Mouse (Mus musculus): ENCODE data around the gene Sh2d2a. TPM values are rescaled to one million over a fixed set of nuclear protein-coding genes. Genes with fewer than 3 reads are reported as not detected.

Gene Sh2d2a
- total and polyA plus RNA-seq, 3 experiments, result 23.2 to 66.8 (median 39.2) TPM

DNA sequence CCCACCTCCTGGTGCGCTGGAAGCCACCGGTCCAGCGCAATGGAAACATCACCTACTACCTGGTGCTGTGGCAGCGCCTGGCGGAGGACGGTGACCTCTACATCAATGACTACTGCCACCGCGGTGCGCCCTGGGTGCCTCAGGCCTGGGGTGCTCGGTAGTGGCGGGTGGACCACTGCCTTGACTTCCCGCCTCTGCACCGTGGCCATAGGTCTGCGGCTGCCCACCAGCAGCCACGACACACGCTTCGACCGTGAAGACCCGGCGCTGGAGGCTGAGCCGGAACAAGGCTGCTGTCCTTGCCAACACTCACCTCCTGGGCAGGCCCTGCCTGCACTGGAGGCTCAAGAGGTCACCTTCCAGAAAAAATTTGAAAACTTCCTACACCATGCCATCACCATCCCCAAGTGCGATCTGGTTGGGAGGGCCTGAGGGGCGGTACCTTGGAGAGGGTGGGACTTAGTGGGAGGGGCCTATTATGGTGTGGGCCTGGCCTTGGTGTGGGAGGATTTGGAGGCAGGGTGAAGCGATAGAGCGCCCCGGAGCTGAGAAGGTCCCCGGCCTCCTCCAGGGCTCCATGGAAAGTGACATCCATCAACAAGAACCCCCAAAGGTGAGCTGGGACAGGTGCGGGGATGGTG, 37.1 kb upstream of the Sh2d2a start:
- Histone ChIP-seq H3K79me2 (replicated peaks; ENCODE audit: control insufficient read depth, extremely low read depth, insufficient read depth, poor library complexity, severe bottlenecking) (no peaks in the 10 kb centered on the region), H3K4me3 (replicated peaks in 1 of 3; ENCODE audit: low read depth in 2 of 3, low read length in 2 of 3, poor library complexity in 1 of 3) (no peak overlapping the region), H3K9me3 (replicated peaks; ENCODE audit: low read length) (no peaks in the 10 kb centered on the region), H3K27me3 (replicated peaks) (peaks cover 93% of the 10 kb centered on the region), H3K9ac (ENCODE audit: insufficient read depth, low read depth) (no peak overlapping the region), H3K27ac (ENCODE audit: insufficient read depth, low read depth) (no peak overlapping the region), H3K4me1 (ENCODE audit: control insufficient read depth in 1 of 2, insufficient read depth in 2 of 2) (peaks cover 0 to 4% of the 10 kb centered on the region in 2 experiments; a peak in 2 of 4 replicates), H3K4me2 (ENCODE audit: insufficient read depth, low read depth, poor library complexity, severe bottlenecking) (no peak overlapping the region), H3K36me3 (replicated peaks in 1 of 2; ENCODE audit: control insufficient read depth in 1 of 2, insufficient read depth in 1 of 2, low read length in 1 of 2) (no peaks in the 10 kb centered on the region)
- no peak for DNase-seq (ENCODE audit: extremely low read depth)
- no peak for TF ChIP-seq HCFC1 (IDR thresholded peaks at IDR 0.05; ENCODE audit: low read depth, low read length)
- TF ChIP-seq MYC (IDR thresholded peaks at IDR 0.05; ENCODE audit: low read depth, low read length), result no peak
- no peak for TF ChIP-seq USF1 (IDR thresholded peaks at IDR 0.05; ENCODE audit: low read depth, low read length)
- no peak for TF ChIP-seq NRF1 (IDR thresholded peaks at IDR 0.05; ENCODE audit: low read depth, low read length)
- no peak for TF ChIP-seq IRF4 (IDR thresholded peaks at IDR 0.05; ENCODE audit: low read depth, low read length)
- no peak for TF ChIP-seq POLR2A (IDR thresholded peaks at IDR 0.05; ENCODE audit: low read depth, low read length)
- no peak for TF ChIP-seq GABPA (IDR thresholded peaks at IDR 0.05; ENCODE audit: insufficient replicate concordance, low read depth, low read length)
- TF ChIP-seq POLR2AphosphoS2 (IDR thresholded peaks at IDR 0.05; ENCODE audit: low read depth, low read length), result no peak
- no peak for TF ChIP-seq MEF2A (IDR thresholded peaks at IDR 0.05; ENCODE audit: borderline replicate concordance, low read depth, low read length)
- TF ChIP-seq ELF1 (IDR thresholded peaks at IDR 0.05; ENCODE audit: low read depth, low read length), result no peak
- TF ChIP-seq CHD1 (IDR thresholded peaks at IDR 0.05; ENCODE audit: low read depth, low read length), result no peak
- TF ChIP-seq TBP (conservative IDR thresholded peaks at IDR 0.05; ENCODE audit: low read depth, low read length), result no peak
- in situ Hi-C loops (cut with MboI; ENCODE audit: low pct_ligation_motif_present, low pct_unique_long_range_greater_than_20kb, low sequenced_read_pairs), result no loop called here
- dilution Hi-C loops (cut with MboI; ENCODE audit: extremely low pct_ligation_motif_present, extremely low pct_unique_long_range_greater_than_20kb, low sequenced_read_pairs), result no loop called here

DNA sequence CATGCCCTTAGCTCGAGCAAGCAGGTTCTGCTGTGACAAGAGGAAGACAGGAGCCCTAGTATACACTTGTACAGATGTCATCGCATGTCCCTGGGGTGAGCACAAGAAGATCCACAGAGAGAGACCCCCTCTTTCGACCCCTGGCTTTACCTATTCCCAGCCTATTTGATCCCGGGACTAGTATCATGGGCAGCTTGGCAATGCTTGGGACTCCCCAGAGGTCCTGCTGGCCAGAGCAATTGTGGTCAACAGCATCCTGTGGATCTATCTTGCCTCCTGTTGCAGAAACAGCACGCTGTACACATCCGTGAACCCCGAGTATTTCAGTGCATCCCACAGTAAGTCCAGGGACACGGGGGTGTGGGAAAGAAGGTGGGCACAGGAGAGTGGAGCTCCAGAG, 35.3 kb upstream of the Sh2d2a start:
- Histone ChIP-seq H3K79me2 (replicated peaks; ENCODE audit: control insufficient read depth, extremely low read depth, insufficient read depth, poor library complexity, severe bottlenecking) (no peaks in the 10 kb centered on the region), H3K4me1 (ENCODE audit: control insufficient read depth in 1 of 2, insufficient read depth in 2 of 2) (peaks cover 2 to 3% of the 10 kb centered on the region in 2 experiments), H3K27ac (ENCODE audit: insufficient read depth, low read depth) (no peak overlapping the region), H3K36me3 (replicated peaks in 1 of 2; ENCODE audit: control insufficient read depth in 1 of 2, insufficient read depth in 1 of 2, low read length in 1 of 2) (no peaks in the 10 kb centered on the region), H3K4me2 (ENCODE audit: insufficient read depth, low read depth, poor library complexity, severe bottlenecking) (no peak overlapping the region), H3K9me3 (replicated peaks; ENCODE audit: low read length) (no peaks in the 10 kb centered on the region), H3K27me3 (replicated peaks) (peaks cover 94% of the 10 kb centered on the region), H3K9ac (ENCODE audit: insufficient read depth, low read depth) (no peak overlapping the region), H3K4me3 (replicated peaks in 1 of 3; ENCODE audit: low read depth in 2 of 3, low read length in 2 of 3, poor library complexity in 1 of 3) (no peak overlapping the region)
- TF ChIP-seq ZMIZ1 (IDR thresholded peaks at IDR 0.05; ENCODE audit: low read depth, low read length), result no peak
- TF ChIP-seq JUND (conservative IDR thresholded peaks at IDR 0.05; ENCODE audit: low read depth, low read length), result no peak
- TF ChIP-seq ETS1 (conservative IDR thresholded peaks at IDR 0.05; ENCODE audit: low read depth, low read length), result no peak
- no peak for TF ChIP-seq CTCF (conservative IDR thresholded peaks at IDR 0.05 in 1 of 2, IDR thresholded peaks at IDR 0.05 in 1 of 2; ENCODE audit: low read depth in 2 of 2, low read length in 2 of 2)
- no peak for TF ChIP-seq TCF12 (IDR thresholded peaks at IDR 0.05; ENCODE audit: low read depth, low read length)
- no peak for TF ChIP-seq PAX5 (IDR thresholded peaks at IDR 0.05; ENCODE audit: low read length)
- no peak for TF ChIP-seq NRF1 (IDR thresholded peaks at IDR 0.05; ENCODE audit: low read depth, low read length)
- no peak for TF ChIP-seq POLR2AphosphoS2 (IDR thresholded peaks at IDR 0.05; ENCODE audit: low read depth, low read length)
- no peak for TF ChIP-seq IRF4 (IDR thresholded peaks at IDR 0.05; ENCODE audit: low read depth, low read length)
- TF ChIP-seq TBP (conservative IDR thresholded peaks at IDR 0.05; ENCODE audit: low read depth, low read length), result no peak
- TF ChIP-seq E2F4 (IDR thresholded peaks at IDR 0.05; ENCODE audit: insufficient replicate concordance, low read depth, low read length), result no peak
- no peak for TF ChIP-seq MXI1 (IDR thresholded peaks at IDR 0.05; ENCODE audit: low read depth, low read length)
- TF ChIP-seq NELFE (IDR thresholded peaks at IDR 0.05; ENCODE audit: low read depth, low read length), result no peak
- no peak for TF ChIP-seq HCFC1 (IDR thresholded peaks at IDR 0.05; ENCODE audit: low read depth, low read length)
- no peak for TF ChIP-seq UBTF (IDR thresholded peaks at IDR 0.05; ENCODE audit: low read depth, low read length)
- TF ChIP-seq SMC3 (IDR thresholded peaks at IDR 0.05; ENCODE audit: low read depth, low read length), result no peak
- no peak for TF ChIP-seq BHLHE40 (IDR thresholded peaks at IDR 0.05; ENCODE audit: low read depth, low read length)
- TF ChIP-seq ZKSCAN1 (IDR thresholded peaks at IDR 0.05; ENCODE audit: borderline replicate concordance, low read depth, low read length), result no peak
- dilution Hi-C loops (cut with MboI; ENCODE audit: extremely low pct_ligation_motif_present, extremely low pct_unique_long_range_greater_than_20kb, low sequenced_read_pairs), result no loop called here
- DNase-seq (ENCODE audit: extremely low read depth), result no peak
- in situ Hi-C loops (cut with MboI; ENCODE audit: low pct_ligation_motif_present, low pct_unique_long_range_greater_than_20kb, low sequenced_read_pairs), result no loop called here

All from CH12.LX (cell line).